Mouse (Mus musculus): ENCODE measurements around the gene Dctn1. TPM values are rescaled to one million over a fixed set of nuclear protein-coding genes. Genes with fewer than 3 reads are reported as not detected.

Gene Dctn1
- polyA plus RNA-seq (2014; fragmentation: Nextera tagmentation; extraction: Ambion mirVana): 49.7 and 61.1 TPM in 2 replicates

DNA sequence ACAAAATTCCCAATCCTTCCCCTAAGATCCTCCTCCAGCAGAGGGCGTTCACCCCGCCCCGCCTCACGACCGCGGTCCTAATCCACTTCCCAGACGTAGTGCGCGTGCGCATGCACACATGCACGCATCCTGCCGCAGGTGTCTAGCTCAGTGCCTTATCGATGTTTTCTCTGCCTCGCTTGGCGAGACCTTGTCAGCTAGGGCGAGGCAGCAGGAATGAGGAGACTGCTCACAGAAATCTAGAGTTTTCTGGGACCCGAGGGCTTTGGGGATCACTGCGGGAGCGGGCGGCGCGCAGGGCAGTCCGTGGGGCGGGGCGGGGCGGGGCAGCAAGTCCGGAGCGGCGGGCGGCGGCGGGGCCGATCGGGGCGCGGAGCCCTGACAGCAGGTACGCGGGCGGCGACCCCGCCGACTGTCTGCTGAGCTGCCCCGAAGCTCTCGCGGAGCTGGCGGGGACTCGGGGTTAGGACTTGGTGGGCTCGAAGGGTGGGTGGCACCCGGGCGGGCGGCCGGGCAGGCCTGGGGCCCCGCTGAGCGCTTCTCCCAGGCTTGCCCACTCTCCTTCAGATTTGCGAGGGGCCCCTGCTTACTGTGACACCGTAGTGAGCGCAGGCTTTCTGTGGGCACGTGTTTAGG, at the start of gene Dctn1:
Dctn1 (plus strand) TSS at position 314 of the 636 bp plus-strand sequence.
- Histone ChIP-seq H3K4me3 (ENCODE audit: low read depth, low read length) (peak within 1 kb of the TSS; percentile 90), H3K4me1 (ENCODE audit: control insufficient read depth, insufficient read depth, low read length) (peaks cover 20% of the 10 kb centered on the region), H3K27ac (ENCODE audit: low read depth, low read length) (peak within 1 kb of the TSS; percentile 86), H3K9ac (ENCODE audit: low read depth, low read length) (peak within 1 kb of the TSS; percentile 91), H3K36me3 (ENCODE audit: control insufficient read depth, insufficient read depth, low read length) (no peaks in the 10 kb centered on the region), H3K4me2 (peak within 1 kb of the TSS; percentile 71), H3K9me3 (replicated peaks; ENCODE audit: control insufficient read depth, low read length) (no peaks in the 10 kb centered on the region), H3K27me3 (ENCODE audit: control insufficient read depth, insufficient read depth, low read length) (peaks cover 21% of the 10 kb centered on the region)
- ATAC-seq (replicated peaks; ENCODE audit: insufficient number of reproducible peaks, low FRiP score, low TSS enrichment): peak; percentile 81
- under 1% methylated on average over 55 of the region's 58 CpGs for WGBS (ENCODE audit: insufficient replicate concordance)

DNA sequence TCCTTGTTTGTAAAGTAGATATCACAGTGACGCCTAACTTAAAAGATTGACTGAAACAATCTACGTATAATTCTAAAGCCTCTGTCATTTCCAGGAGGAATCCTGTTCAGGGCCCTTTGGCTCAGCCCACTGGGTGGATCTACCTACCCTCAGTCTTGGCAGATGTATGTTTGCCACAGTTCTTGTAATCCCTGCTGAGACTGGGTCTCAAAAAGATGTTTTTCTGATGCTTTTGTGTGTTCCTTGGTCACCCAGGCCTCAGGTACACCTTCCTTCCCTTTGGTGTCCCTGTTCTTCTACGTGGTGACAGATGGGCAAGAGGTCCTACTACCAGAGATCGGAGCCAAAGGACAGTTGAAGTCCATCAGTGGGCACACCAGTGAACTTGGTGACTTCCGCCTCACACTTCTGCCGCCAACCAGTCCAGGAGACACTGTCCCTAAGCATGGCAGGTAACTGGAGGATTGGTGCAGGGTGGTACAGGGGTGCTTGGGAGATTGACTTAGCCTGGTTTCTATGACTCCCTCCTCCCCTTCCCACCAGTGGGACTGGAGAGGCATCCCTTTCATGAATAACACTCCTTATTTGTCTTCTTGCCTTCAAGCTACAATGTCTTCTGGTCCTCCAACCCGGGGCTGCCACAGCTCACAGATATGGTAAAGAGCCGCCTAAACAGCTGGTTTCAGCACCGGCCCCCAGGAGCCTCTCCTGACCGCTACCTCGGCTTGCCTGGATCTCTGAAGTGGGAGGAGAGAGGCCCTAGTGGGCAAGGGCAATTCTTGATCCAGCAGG, 49.2 kb upstream of the Dctn1 start:
- 76% methylated on average over 11 of the region's 11 CpGs for WGBS (ENCODE audit: insufficient replicate concordance)
- Histone ChIP-seq H3K36me3 (ENCODE audit: control insufficient read depth, insufficient read depth, low read length) (peaks cover 22% of the 10 kb centered on the region), H3K9ac (ENCODE audit: low read depth, low read length) (peak overlapping the region; percentile 87), H3K27ac (ENCODE audit: low read depth, low read length) (0 out of 2 replicates have a peak overlapping the region, but pooled peaks have one; percentile 87), H3K4me2 (peak overlapping the region; percentile 89), H3K4me1 (ENCODE audit: control insufficient read depth, insufficient read depth, low read length) (peaks cover 26% of the 10 kb centered on the region), H3K4me3 (ENCODE audit: low read depth, low read length) (peak overlapping the region; percentile 65), H3K9me3 (replicated peaks; ENCODE audit: control insufficient read depth, low read length) (no peaks in the 10 kb centered on the region), H3K27me3 (ENCODE audit: control insufficient read depth, insufficient read depth, low read length) (no peaks in the 10 kb centered on the region)
- ATAC-seq (replicated peaks; ENCODE audit: insufficient number of reproducible peaks, low FRiP score, low TSS enrichment): no peak

DNA sequence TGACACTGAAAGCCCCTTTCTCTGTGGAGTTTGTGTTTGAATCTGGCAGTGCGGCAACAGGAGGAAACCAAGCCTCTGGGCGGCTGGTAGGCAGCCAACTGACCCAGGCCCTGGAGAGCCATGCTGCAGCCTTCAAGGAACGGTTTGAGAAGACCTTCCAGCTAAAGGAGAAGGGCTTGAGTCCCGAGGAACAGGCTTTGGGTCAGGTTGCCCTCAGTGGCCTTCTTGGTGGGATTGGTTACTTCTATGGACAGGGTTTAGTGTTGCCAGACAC, 48.6 kb upstream of the Dctn1 start:
- Histone ChIP-seq H3K4me1 (ENCODE audit: control insufficient read depth, insufficient read depth, low read length) (peaks cover 26% of the 10 kb centered on the region), H3K27me3 (ENCODE audit: control insufficient read depth, insufficient read depth, low read length) (no peaks in the 10 kb centered on the region), H3K27ac (ENCODE audit: low read depth, low read length) (no peak overlapping the region), H3K9me3 (replicated peaks; ENCODE audit: control insufficient read depth, low read length) (no peaks in the 10 kb centered on the region), H3K36me3 (ENCODE audit: control insufficient read depth, insufficient read depth, low read length) (peaks cover 22% of the 10 kb centered on the region), H3K9ac (ENCODE audit: low read depth, low read length) (0 out of 2 replicates have a peak overlapping the region, but pooled peaks have one; percentile 87), H3K4me2 (no peak overlapping the region; the same call in 1 of the 2 replicates), H3K4me3 (ENCODE audit: low read depth, low read length) (peak overlapping the region; percentile 65)
- no peak for ATAC-seq (replicated peaks; ENCODE audit: insufficient number of reproducible peaks, low FRiP score, low TSS enrichment)
- 78% methylated on average over 4 of the region's 4 CpGs for WGBS (ENCODE audit: insufficient replicate concordance)

DNA sequence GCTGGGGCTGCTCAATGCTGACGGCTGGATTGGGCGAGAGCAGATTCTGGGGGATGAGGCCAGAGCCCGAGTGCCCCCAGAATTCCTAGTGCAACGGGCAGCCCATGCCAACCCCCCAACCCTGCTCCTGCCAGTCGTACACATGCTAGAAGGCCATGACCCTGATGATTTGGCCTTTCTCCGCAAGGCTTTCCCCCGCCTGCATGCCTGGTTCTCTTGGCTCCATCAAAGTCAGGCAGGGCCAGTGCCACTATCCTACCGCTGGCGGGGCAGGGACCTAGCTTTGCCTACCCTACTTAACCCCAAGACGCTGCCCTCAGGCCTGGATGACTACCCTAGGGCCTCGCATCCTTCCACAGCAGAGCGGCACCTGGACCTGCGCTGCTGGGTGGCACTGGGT, 48.1 kb upstream of the Dctn1 start:
- Histone ChIP-seq H3K27me3 (ENCODE audit: control insufficient read depth, insufficient read depth, low read length) (no peaks in the 10 kb centered on the region), H3K27ac (ENCODE audit: low read depth, low read length) (no peak overlapping the region; the same call in 1 of the 2 replicates), H3K4me3 (ENCODE audit: low read depth, low read length) (peak overlapping the region; percentile 65; the same call in 1 of the 2 replicates), H3K9ac (ENCODE audit: low read depth, low read length) (no peak overlapping the region), H3K9me3 (replicated peaks; ENCODE audit: control insufficient read depth, low read length) (no peaks in the 10 kb centered on the region), H3K4me2 (no peak overlapping the region), H3K4me1 (ENCODE audit: control insufficient read depth, insufficient read depth, low read length) (peaks cover 28% of the 10 kb centered on the region), H3K36me3 (ENCODE audit: control insufficient read depth, insufficient read depth, low read length) (peaks cover 22% of the 10 kb centered on the region)
- ATAC-seq (replicated peaks; ENCODE audit: insufficient number of reproducible peaks, low FRiP score, low TSS enrichment): no peak
- WGBS (ENCODE audit: insufficient replicate concordance): 88% methylated on average over 13 of the region's 13 CpGs

DNA sequence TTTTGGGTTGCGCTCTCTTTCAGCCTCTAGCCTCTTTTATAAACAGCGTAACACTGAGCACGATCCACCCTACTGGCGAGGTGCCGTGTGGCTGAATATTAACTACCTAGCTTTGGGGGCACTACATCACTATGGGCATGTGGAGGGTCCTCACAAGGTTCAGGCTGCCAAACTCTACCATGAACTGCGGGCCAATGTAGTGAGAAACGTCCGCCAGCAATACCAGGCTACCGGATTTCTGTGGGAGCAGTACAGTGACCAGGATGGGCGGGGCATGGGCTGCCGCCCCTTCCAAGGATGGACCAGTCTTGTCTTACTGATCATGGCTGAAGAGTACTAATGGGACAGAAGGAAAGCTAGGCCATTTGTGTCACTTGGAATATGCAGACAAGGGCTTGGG, 47.4 kb upstream of the Dctn1 start:
- Histone ChIP-seq H3K4me2 (no peak overlapping the region), H3K36me3 (ENCODE audit: control insufficient read depth, insufficient read depth, low read length) (peaks cover 22% of the 10 kb centered on the region), H3K27me3 (ENCODE audit: control insufficient read depth, insufficient read depth, low read length) (no peaks in the 10 kb centered on the region), H3K9ac (ENCODE audit: low read depth, low read length) (0 out of 2 replicates have a peak overlapping the region, but pooled peaks have one; percentile 8), H3K9me3 (replicated peaks; ENCODE audit: control insufficient read depth, low read length) (no peaks in the 10 kb centered on the region), H3K27ac (ENCODE audit: low read depth, low read length) (no peak overlapping the region), H3K4me3 (ENCODE audit: low read depth, low read length) (no peak overlapping the region), H3K4me1 (ENCODE audit: control insufficient read depth, insufficient read depth, low read length) (peaks cover 32% of the 10 kb centered on the region)
- WGBS (ENCODE audit: insufficient replicate concordance): 81% methylated on average over 11 of the region's 11 CpGs
- no peak for ATAC-seq (replicated peaks; ENCODE audit: insufficient number of reproducible peaks, low FRiP score, low TSS enrichment)

DNA sequence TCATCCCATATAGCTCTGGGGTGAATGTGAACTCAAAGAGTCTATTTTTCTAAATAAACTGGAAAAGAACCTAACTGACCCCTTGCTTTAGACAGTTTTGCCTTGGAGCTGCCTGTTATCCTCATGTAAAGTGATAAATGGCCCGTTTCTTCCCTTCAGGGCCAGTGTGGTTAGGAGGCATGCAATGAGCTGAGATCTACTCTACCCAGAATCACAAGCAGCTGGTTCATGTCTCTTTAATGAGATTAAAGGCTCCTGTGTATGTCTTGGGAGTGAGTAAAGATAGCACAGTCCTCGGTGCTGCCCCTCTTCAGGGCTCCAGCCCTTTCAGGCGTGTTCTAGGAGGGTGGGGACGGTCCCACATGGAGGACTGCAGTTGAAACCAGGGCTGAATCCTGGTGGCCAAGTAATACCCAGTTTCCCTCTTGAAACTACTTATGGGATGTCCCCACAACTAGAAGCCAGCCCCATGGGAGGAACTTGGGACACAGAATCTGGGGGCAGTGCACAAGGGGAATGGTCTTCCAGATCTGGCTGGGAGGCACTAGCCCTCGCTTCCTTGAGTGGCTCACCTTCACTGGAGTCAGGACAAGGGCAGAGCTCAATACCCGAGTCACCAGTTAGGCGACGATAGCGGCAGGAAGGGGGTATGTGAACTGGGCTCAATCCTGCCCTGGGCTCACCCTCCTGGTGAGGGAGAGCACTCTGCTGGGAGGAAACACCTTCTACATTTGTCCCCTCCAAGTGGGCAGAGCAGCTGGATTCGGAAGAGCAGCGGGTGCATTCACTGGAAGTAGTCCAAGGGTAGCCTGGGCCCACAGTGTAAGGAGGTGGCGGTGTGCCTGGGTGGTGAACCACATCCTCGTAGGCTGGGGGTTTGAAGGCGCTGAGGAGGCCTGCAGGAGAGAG, 46.6 kb upstream of the Dctn1 start:
- no peaks in the 10 kb centered on the region for H3K9me3 ChIP-seq (replicated peaks; ENCODE audit: control insufficient read depth, low read length)
- ATAC-seq (replicated peaks; ENCODE audit: insufficient number of reproducible peaks, low FRiP score, low TSS enrichment): no peak
- no peak overlapping the region for H3K4me3 ChIP-seq (ENCODE audit: low read depth, low read length)
- H3K4me2 ChIP-seq: peak overlapping the region; percentile 94; the same call in 1 of the 2 replicates
- H3K27me3 ChIP-seq (ENCODE audit: control insufficient read depth, insufficient read depth, low read length): no peaks in the 10 kb centered on the region
- no peak overlapping the region for H3K27ac ChIP-seq (ENCODE audit: low read depth, low read length)
- H3K4me1 ChIP-seq (ENCODE audit: control insufficient read depth, insufficient read depth, low read length): peaks cover 36% of the 10 kb centered on the region
- 73% methylated on average over 14 of the region's 14 CpGs for WGBS (ENCODE audit: insufficient replicate concordance)
- peaks cover 22% of the 10 kb centered on the region for H3K36me3 ChIP-seq (ENCODE audit: control insufficient read depth, insufficient read depth, low read length)
- H3K9ac ChIP-seq (ENCODE audit: low read depth, low read length): no peak overlapping the region

DNA sequence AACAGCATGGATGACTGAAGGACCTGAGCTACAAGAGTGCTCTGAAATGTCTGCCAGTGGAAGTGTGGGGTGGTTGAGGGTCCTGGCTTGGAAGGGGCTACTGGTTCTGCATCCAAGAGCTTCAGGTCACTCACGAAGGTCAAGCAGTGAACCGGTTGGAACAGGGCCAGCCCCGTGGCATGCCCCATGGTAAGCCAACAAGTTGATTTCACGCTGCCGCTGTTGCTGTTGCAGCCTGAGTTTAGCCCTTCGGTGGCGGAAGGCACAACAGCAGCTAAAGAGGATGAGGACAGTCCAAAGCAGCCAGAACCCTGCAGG, 46.0 kb upstream of the Dctn1 start:
- Histone ChIP-seq H3K9me3 (replicated peaks; ENCODE audit: control insufficient read depth, low read length) (no peaks in the 10 kb centered on the region), H3K4me3 (ENCODE audit: low read depth, low read length) (no peak overlapping the region), H3K27ac (ENCODE audit: low read depth, low read length) (no peak overlapping the region), H3K9ac (ENCODE audit: low read depth, low read length) (no peak overlapping the region), H3K36me3 (ENCODE audit: control insufficient read depth, insufficient read depth, low read length) (peaks cover 22% of the 10 kb centered on the region), H3K4me1 (ENCODE audit: control insufficient read depth, insufficient read depth, low read length) (peaks cover 36% of the 10 kb centered on the region), H3K27me3 (ENCODE audit: control insufficient read depth, insufficient read depth, low read length) (no peaks in the 10 kb centered on the region), H3K4me2 (peak overlapping the region; percentile 94; the same call in 1 of the 2 replicates)
- no peak for ATAC-seq (replicated peaks; ENCODE audit: insufficient number of reproducible peaks, low FRiP score, low TSS enrichment)
- 81% methylated on average over 7 of the region's 7 CpGs for WGBS (ENCODE audit: insufficient replicate concordance)

Data from heart, embryonic 11.5 days (tissue).